Mouse (Mus musculus) layer of hippocampus, adult 11-12 months (tissue): Measurements from ENCODE around the gene Prn.
A peak's percentile ranks its signal among the peaks of the same experiment; 100 is the strongest.

ENCODE experiments used
- DNase-seq: peaks from one replicate; pipeline ENCODE4 v3.0.0; 2022; ENCODE audit warnings: low spot score

The Prn gene

GRCm38 (mm10) chr2:131909683-131910572 lies at the start of gene Prn, which contains the start of gene Prnp:
Gene Prn, plus strand, starts transcription at chr2:131909957.
Gene Prnp, plus strand, starts transcription at chr2:131909928.
- peak; percentile 90 for DNase-seq

GRCm38 (mm10) chr2:131862617-131863275 lies 47.0 kb upstream of the Prn start:
- no peak for DNase-seq

GRCm38 (mm10) chr2:131863472-131863871 lies 46.3 kb upstream of the Prn start:
- DNase-seq = no peak

GRCm38 (mm10) chr2:131864262-131864796 lies 45.4 kb upstream of the Prn start:
- no peak for DNase-seq

- no peak for DNase-seq
Measured at GRCm38 (mm10) chr2:131866676-131867075, 43.1 kb upstream of the Prn start.

- DNase-seq = no peak
Measured at GRCm38 (mm10) chr2:131868983-131869382, 40.8 kb upstream of the Prn start.

- no peak for DNase-seq
Measured at GRCm38 (mm10) chr2:131873376-131873775, 36.4 kb upstream of the Prn start.

- no peak for DNase-seq
Measured at GRCm38 (mm10) chr2:131876551-131877265, 33.0 kb upstream of the Prn start.

GRCm38 (mm10) chr2:131881766-131882165 lies 28.0 kb upstream of the Prn start:
- no peak for DNase-seq

- DNase-seq = peak; percentile 58
Measured at GRCm38 (mm10) chr2:131883136-131883535, 26.6 kb upstream of the Prn start.

GRCm38 (mm10) chr2:131886503-131887160 lies 23.1 kb upstream of the Prn start:
- no peak for DNase-seq

GRCm38 (mm10) chr2:131888233-131888632 lies 21.5 kb upstream of the Prn start:
- no peak for DNase-seq

- no peak for DNase-seq
Measured at GRCm38 (mm10) chr2:131892534-131892933, 17.2 kb upstream of the Prn start.

GRCm38 (mm10) chr2:131895106-131895505 lies 14.7 kb upstream of the Prn start:
- DNase-seq = no peak

GRCm38 (mm10) chr2:131896011-131896410 lies 13.7 kb upstream of the Prn start:
- no peak for DNase-seq

- no peak for DNase-seq
Measured at GRCm38 (mm10) chr2:131897336-131898109, 12.2 kb upstream of the Prn start.

GRCm38 (mm10) chr2:131902423-131902822 lies 7.3 kb upstream of the Prn start:
- no peak for DNase-seq

GRCm38 (mm10) chr2:131902867-131903266 lies 6.9 kb upstream of the Prn start:
- DNase-seq = no peak

- DNase-seq = no peak
Measured at GRCm38 (mm10) chr2:131905025-131905424, 4.7 kb upstream of the Prn start.

- DNase-seq = no peak
Measured at GRCm38 (mm10) chr2:131905776-131906175, 4.0 kb upstream of the Prn start.

GRCm38 (mm10) chr2:131906266-131906665 lies 3.5 kb upstream of the Prn start:
- no peak for DNase-seq
